Mouse (Mus musculus) embryonic fibroblast, embryonic 13.5 days (primary cell): ENCODE measurements around the gene Zkscan1.

Source experiments
- CTCF ChIP-seq: IDR thresholded peaks from 2 replicates; pipeline ENCODE4 v1.5.1; 2011; ENCODE audit warnings: mild to moderate bottlenecking, control low read depth, low read length, moderate library complexity, borderline replicate concordance; ENCODE audit not compliant: insufficient read depth
- POLR2A ChIP-seq: IDR thresholded peaks from 2 replicates; pipeline ENCODE4 v1.6.1; 2011; ENCODE audit warnings: low read depth, mild to moderate bottlenecking, control low read depth, low read length, moderate library complexity

GRCm38 (mm10) chr5:138083318-138083900 is 1.5 kb upstream of the Zkscan1 start:
- TF ChIP-seq CTCF (no peak), POLR2A (no peak)
